Mouse (Mus musculus): ENCODE results near the gene Tmem208.

- TF ChIP-seq CTCF (IDR thresholded peaks at IDR 0.05; ENCODE audit: extremely low read depth, insufficient read length, insufficient replicate concordance, low read depth, low read length) (no peak), POLR2A (IDR thresholded peaks at IDR 0.05; ENCODE audit: low read depth, low read length) (no peak)
Observed at GRCm38 (mm10) chr8:105315073-105315769, 10.9 kb upstream of the Tmem208 start.

Data from small intestine, adult 2 months (tissue).